Mouse (Mus musculus) Patski (cell line): Measurements from ENCODE around the gene Kcne3. TPM values are rescaled to one million over a fixed set of nuclear protein-coding genes. Genes with fewer than 3 reads are reported as not detected.
A peak's percentile ranks its signal among the peaks of the same experiment; 100 is the strongest.

ENCODE experiments used
- ATAC-seq: fragments of 100-300 bp; one replicate; pipeline ENCODE4 v1.8.0; 2021
- CTCF ChIA-PET: fragments of 350-600 bp; sonication (Branson Sonifier 250); formaldehyde crosslinking; loops from one replicate; lab custom pipeline; 2022; ENCODE audit warnings: inconsistent platforms; lab: Charles Lee
- POLR2A ChIA-PET: fragments of 350-600 bp; sonication (Branson Sonifier 250); formaldehyde crosslinking; loops from one replicate; lab custom pipeline; 2022; ENCODE audit warnings: antibody characterized with exemption, inconsistent platforms; lab: Charles Lee
- DNase-seq: peaks from one replicate; pipeline ENCODE4 v3.0.0-alpha.2; 2011; ENCODE audit warnings: low read depth, low spot score
- H3K27me3 ChIP-seq: fragments of 371-371 bp; one replicate; pipeline ENCODE4 v1.5.1; 2021
- CTCF ChIP-seq: fragments of 100-300 bp; IDR thresholded peaks from one replicate; pipeline ENCODE4 v1.5.1; 2021
- in situ Hi-C: fragments of 300-500 bp; cut with MboI; formaldehyde crosslinking; loops from 3 replicates; pipeline ENCODE4 v1.11.1; 2018; ENCODE audit warnings: low pct_unique_long_range_greater_than_20kb, mixed read lengths
- polyA plus RNA-seq: library from polyadenylated mRNA; unstranded; gene quantifications from one replicate; pipeline ENCODE4 v1.2.3, GENCODE M21; 2021

Gene Kcne3
- polyA plus RNA-seq, 1 experiment from 2014 or later = not detected

DNA sequence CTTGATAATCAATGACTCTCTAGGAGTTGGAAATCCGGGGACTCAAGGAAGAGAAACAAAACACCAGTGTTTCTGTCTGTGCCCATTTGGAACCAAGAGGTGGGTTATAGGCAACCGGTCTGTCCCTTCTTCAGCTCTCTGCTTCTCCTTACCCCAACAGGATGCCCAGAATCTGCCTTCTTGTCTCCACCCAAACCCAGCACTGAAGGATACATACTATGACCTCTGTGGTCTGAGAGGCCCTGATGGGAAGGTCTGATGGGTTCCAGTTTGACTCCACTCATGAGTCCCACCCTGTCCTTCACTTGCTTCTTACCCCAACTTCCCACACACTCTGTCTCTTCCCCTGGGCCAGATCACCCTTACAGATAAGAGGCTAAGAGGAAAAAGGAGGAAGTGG is 4.9 kb downstream of the Kcne3 start:
- in situ Hi-C loops = loop anchor here (5.0 kb wide), 2 partner anchors 54 to 189 kb away; no protein-coding TSS in a partner anchor
- no peak for ATAC-seq

DNA sequence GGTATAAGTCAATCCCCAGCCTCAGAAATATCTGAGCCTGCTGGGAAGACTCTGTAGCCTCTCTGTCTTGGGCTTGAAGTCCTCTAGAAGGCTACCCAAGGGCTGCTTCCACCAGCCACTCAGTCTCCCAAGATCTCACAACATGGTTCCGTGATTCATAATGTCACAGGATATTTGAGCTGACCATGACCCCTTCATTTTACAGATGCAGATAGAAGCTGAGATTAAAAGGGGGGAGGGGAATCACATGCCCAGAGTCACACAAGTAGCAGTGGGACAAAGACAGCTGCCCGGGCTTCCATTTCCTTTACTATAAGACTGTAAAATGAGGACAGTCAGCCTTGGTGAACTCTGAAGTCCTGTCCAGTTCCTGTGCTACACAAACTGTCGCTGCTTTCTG is 5.3 kb downstream of the Kcne3 start:
- H3K27me3 ChIP-seq = peaks cover 6% of the 10 kb centered on the region
- no peak for TF ChIP-seq CTCF
- no peak for ATAC-seq
- in situ Hi-C loops = loop anchor here (5.0 kb wide), 2 partner anchors 54 to 189 kb away; no protein-coding TSS in a partner anchor
- CTCF ChIA-PET = no interaction called here
- DNase-seq = no peak
- POLR2A ChIA-PET = no interaction called here

More for the DNA sequence above, 4.9 kb downstream of the Kcne3 start:
- ChIA-PET POLR2A (interaction anchor here (1.0 kb wide), 1 partner anchor 199 kb away, joined by 4 read pairs; no protein-coding TSS in a partner anchor), CTCF (interaction anchor here (1.6 kb wide), 1 partner anchor 192 kb away, joined by 6 read pairs; no protein-coding TSS in a partner anchor)
- no peak for TF ChIP-seq CTCF
- no peak for DNase-seq
- peaks cover 6% of the 10 kb centered on the region for H3K27me3 ChIP-seq

DNA sequence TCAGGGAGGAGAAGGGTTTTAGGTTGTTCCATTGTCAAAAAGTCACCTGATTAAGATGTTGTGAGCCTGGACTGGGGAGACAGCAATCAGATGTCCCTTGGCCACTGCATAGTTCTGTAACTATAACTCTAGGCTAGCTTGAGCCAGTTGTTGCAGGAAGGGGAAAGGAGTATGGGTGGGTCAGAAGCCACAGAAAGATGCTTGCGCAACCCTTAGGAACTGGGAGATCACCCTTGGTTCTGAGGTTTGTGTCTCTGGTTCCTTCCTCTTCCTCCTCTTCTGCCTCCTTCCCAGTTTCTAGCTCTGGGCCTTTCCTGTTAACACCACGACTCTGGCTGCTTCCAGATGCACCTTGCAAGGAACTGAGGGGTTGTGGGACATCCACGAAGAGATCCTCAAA is 6.1 kb downstream of the Kcne3 start:
- POLR2A ChIA-PET = no interaction called here
- ATAC-seq = no peak
- in situ Hi-C loops = loop anchor here (5.0 kb wide), 2 partner anchors 55 to 190 kb away; no protein-coding TSS in a partner anchor
- no peak for DNase-seq
- no peak for TF ChIP-seq CTCF
- H3K27me3 ChIP-seq = peaks cover 6% of the 10 kb centered on the region
- CTCF ChIA-PET = no interaction called here

DNA sequence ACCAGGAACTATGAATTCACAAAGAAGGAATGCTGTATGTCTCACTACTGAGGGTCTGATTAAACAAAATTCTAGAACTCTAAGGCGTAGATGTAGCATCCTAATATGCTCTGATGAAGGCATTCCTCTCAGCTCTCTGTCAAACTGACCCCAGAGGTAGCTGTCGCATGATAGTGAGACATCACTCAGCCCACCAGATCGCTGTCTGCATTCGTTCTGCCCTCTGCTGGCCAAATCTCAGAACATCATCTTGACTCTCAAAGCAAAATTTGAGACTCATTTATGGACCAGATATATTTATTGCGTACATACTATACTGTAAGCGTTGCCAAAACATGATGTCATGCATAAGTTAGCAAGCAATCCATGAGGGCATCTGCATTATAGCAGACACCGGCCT is 11.3 kb downstream of the Kcne3 start:
- no peak for DNase-seq
- CTCF ChIA-PET = interaction anchor here (0.7 to 4.4 kb wide), 14 partner anchors 11 to 202 kb away, joined by 3 to 27 read pairs (median 5); partner anchors contain the start of genes Kcne3 and Pold3
- POLR2A ChIA-PET = interaction anchor here (0.5 to 1.2 kb wide), 2 partner anchors 67 to 118 kb away, joined by 3 to 4 read pairs; no protein-coding TSS in a partner anchor
- ATAC-seq = no peak
- peak; percentile 71 for TF ChIP-seq CTCF
- in situ Hi-C loops = no loop called here
- peaks cover 11% of the 10 kb centered on the region for H3K27me3 ChIP-seq

DNA sequence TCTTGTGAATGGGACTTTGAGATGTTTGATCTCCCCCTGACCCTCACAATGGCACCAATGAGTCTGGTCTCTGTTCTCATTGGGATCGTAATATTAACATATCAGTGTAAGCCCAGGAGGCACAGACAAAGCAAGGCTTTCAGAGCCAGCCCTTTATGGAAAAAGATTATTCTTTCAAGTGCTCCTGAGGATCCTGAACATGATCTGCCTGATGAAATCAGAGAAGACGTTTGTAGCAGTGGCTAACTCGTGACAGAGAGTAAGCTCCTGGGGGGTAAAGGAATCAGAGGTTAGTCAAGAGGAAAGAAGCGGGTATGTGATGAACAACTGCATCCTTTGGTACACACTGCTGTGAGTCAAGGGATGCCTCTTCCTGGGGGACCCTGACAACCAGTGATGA is 13.9 kb downstream of the Kcne3 start:
- CTCF ChIA-PET = interaction anchor here (0.6 to 4.4 kb wide), 12 partner anchors 25 to 622 kb away, joined by 3 to 27 read pairs (median 3); partner anchors contain the start of gene Pold3
- ATAC-seq (no peak), DNase-seq (no peak)
- POLR2A ChIA-PET = no interaction called here
- in situ Hi-C loops = loop anchor here (5.0 kb wide), 1 partner anchor 52 kb away; no protein-coding TSS in a partner anchor
- TF ChIP-seq CTCF = no peak
- H3K27me3 ChIP-seq = peaks cover 31% of the 10 kb centered on the region

DNA sequence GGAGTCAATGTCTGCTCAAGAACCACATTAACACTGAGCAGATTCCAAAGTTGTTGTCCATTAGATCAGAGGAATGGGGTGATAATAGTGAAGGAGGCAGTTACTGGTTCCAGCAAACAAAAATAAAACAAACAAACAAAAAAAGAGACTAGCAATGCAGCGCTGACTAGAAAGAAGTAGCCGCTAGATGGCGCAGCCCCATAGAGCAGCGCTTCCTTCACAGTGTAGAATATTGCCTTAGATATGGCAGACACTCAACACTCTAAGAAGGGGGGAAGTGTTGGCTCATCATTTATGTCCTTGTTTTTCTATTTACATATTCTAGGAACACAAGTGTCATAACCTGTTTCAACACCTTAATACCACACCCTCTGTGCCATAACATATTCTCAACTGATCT is 14.5 kb downstream of the Kcne3 start:
- TF ChIP-seq CTCF = peak; percentile 82
- no peak for ATAC-seq
- in situ Hi-C loops = loop anchor here (5.0 kb wide), 1 partner anchor 52 kb away; no protein-coding TSS in a partner anchor
- CTCF ChIA-PET = interaction anchor here (0.8 to 4.4 kb wide), 9 partner anchors 26 to 623 kb away, joined by 3 to 27 read pairs (median 3); partner anchors contain the start of genes Pgm2l1 and Pold3
- no peak for DNase-seq
- peaks cover 36% of the 10 kb centered on the region for H3K27me3 ChIP-seq
- POLR2A ChIA-PET = no interaction called here

DNA sequence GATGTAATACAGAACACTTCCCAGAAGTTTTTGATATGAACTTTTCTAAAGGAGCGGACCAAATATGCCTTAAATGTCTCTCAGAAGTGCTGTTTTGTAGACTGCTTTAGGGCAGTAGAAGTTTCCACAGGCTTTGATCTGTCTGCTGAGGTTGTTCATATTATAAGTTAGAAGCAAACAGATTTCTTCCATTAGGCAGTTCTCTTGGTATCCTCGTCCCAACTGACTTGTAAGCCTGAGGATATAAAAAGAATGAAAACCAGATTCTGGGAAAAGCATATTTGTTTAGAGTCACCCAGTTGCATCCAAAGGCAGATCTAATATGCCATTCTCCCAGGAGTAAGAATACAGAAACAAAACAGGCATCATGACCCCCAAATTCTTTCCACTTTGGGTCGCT is 24.9 kb downstream of the Kcne3 start:
- ChIA-PET CTCF (no interaction called here), POLR2A (interaction anchor here (0.6 kb wide), 1 partner anchor 128 kb away, joined by 4 read pairs; no protein-coding TSS in a partner anchor)
- DNase-seq (no peak), ATAC-seq (no peak)
- in situ Hi-C loops = no loop called here
- peaks cover 21% of the 10 kb centered on the region for H3K27me3 ChIP-seq
- no peak for TF ChIP-seq CTCF

DNA sequence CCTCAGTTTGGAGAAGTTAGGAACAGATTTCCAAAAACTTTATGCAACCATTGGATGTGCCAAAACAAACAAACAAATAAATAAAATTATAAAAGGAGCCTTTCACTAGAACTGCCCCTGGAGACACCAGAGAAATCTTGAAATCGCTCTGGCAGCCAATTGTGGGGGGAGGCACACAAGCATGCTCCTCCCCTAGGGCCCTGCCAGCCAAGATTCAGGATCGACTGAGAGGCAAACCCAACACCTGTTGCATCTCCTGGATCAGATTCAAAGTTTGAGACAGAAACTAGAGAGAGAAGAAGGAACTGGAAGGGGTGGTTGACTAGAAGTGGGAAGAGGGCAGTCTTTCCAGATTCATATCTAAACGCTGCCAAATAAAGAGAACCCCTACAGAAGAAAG is 27.3 kb downstream of the Kcne3 start:
- ChIA-PET CTCF (interaction anchor here (1.1 kb wide), 1 partner anchor 16 kb away, joined by 5 read pairs; no protein-coding TSS in a partner anchor), POLR2A (no interaction called here)
- ATAC-seq = no peak
- in situ Hi-C loops = no loop called here
- peaks cover 20% of the 10 kb centered on the region for H3K27me3 ChIP-seq
- TF ChIP-seq CTCF = no peak
- no peak for DNase-seq

DNA sequence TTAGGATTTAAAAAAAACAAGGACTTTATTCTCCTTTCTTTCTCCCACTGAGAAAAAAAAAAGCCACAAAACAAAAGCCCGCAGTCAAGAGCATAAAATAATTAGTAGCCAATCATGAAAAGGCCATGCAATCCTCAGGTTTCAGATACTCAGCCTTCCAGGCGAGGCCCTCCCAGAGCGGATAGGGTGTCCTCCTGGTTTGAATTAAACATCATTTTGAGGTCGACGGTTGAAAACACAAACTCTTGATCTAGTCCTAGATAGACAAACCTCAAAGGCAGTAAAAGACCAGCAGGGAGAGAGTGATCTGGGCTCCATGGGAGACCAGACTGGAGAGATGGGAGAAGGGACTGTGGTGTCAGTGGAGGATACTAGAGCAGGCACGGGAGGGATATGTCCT is 28.6 kb downstream of the Kcne3 start:
- no peak for TF ChIP-seq CTCF
- H3K27me3 ChIP-seq = peaks cover 12% of the 10 kb centered on the region
- POLR2A ChIA-PET = no interaction called here
- CTCF ChIA-PET = no interaction called here
- DNase-seq (no peak), ATAC-seq (no peak)
- in situ Hi-C loops = no loop called here

DNA sequence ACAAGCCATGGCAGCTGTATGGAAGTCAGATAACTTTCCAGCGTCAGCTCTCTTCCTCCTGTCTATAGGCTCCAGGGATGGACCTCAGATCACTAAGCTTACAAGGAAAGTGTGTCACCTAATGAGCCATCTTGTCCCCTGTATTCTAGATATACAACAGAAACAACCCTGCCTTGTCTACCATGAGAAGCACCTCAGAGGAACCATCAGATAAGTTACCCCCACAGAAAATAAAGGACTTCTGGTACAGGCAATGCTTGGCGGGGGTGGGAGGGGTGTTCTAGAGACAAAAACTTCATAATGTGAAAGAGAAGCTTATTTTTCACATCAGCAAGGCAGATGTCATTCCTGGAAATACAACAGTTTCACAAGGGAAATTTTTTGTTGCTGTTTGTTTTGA is 29.8 kb downstream of the Kcne3 start:
- TF ChIP-seq CTCF = no peak
- no peak for DNase-seq
- no peak for ATAC-seq
- peaks cover 9% of the 10 kb centered on the region for H3K27me3 ChIP-seq
- POLR2A ChIA-PET = no interaction called here
- in situ Hi-C loops = no loop called here
- CTCF ChIA-PET = interaction anchor here (1.0 kb wide), 1 partner anchor 17 kb away, joined by 3 read pairs; no protein-coding TSS in a partner anchor

DNA sequence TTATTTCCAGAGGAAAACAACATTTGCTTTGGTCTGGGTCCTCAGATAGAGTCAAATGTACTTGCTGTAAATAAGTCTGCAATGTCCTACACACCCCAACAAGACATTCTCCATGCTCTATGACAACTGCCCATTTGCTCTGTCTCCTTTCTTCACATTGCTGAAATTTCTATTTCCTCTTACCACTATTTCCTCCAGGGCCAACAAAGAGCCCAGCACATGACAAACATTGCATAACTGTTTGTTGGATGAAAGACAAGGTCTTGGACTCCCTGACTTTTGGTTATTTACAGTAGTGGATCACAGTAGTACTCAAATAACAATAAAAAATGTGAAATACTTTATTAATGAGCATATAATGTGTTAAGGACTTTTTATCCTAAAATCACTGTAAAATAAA is 31.6 kb downstream of the Kcne3 start:
- peaks cover 7% of the 10 kb centered on the region for H3K27me3 ChIP-seq
- ATAC-seq (no peak), DNase-seq (no peak)
- POLR2A ChIA-PET = no interaction called here
- in situ Hi-C loops = no loop called here
- CTCF ChIA-PET = no interaction called here
- no peak for TF ChIP-seq CTCF
